Mouse (Mus musculus): ENCODE measurements around the gene Gm11011.

DNA sequence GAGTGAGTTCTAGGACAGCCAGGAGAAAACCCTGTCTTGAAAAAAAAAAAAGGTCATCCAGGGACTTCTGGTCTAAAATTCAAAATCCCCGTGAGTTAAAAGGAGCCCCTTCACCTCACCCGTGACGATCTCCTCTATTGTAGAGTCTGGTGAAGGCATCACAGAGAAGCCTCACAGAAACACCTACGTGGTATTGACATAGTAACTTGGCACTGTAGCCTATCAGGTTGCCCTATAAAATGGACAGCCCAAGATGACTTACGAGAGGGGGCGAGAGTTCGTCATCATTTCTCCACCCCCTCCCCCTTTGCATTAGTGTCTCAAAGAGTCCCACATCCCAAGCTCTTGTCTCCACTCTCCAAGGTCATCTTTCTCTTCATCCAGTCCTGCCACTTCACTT is 41.9 kb downstream of the Gm11011 start:
- TF ChIP-seq CTCF (IDR thresholded peaks at IDR 0.05; ENCODE audit: low read depth) (no peak), EP300 (IDR thresholded peaks at IDR 0.05; ENCODE audit: low read depth) (no peak)
